Mouse (Mus musculus) monocyte, adult 59 days (primary cell): ENCODE measurements around the gene Gm13030. TPM values are rescaled to one million over a fixed set of nuclear protein-coding genes. Genes with fewer than 3 reads are reported as not detected.

Experiments used
- total RNA-seq, 2 experiments: library from RNA; stranded (reverse); gene quantifications; one replicate each; pipeline ENCODE4 v1.2.4; 2023

The Gm13030 gene
- total RNA-seq = not detected

GRCm38 (mm10) chr4:138873864-138874263, at the start of gene Gm13030:
Gm13030 (minus strand) TSS chr4:138873964.

GRCm38 (mm10) chr4:138913797-138914196, 40.0 kb upstream of the Gm13030 start, which contains the start of gene Otud3:
Otud3 (minus strand) TSS chr4:138913945.

GRCm38 (mm10) chr4:138877731-138878130, 4.0 kb upstream of the Gm13030 start, which contains the start of gene Pla2g2e:
Pla2g2e (plus strand) TSS chr4:138877942.

GRCm38 (mm10) chr4:138863344-138863998, 10.3 kb downstream of the Gm13030 start, which contains the start of gene Pla2g5:
Pla2g5 (minus strand) TSS chr4:138863482.

Other genes starting within 250 kb of the Gm13030 start
- not detected for gene Vwa5b1, start 238.1 kb downstream of the Gm13030 start, total RNA-seq
- gene Pla2g2c, start 149.2 kb downstream of the Gm13030 start, total RNA-seq = not detected
- not detected for gene Ubxn10, start 136.8 kb downstream of the Gm13030 start, total RNA-seq
- gene Pla2g2f, start 116.3 kb downstream of the Gm13030 start, total RNA-seq = not detected
- gene Pla2g2d, start 98.2 kb downstream of the Gm13030 start, total RNA-seq = 1 to 10 TPM; 3.2 to 3.5 TPM
- gene Pla2g5, start 10.5 kb downstream of the Gm13030 start, total RNA-seq = not detected
- gene Pla2g2e, start 4.0 kb upstream of the Gm13030 start, total RNA-seq = not detected
- gene Otud3, start 40.0 kb upstream of the Gm13030 start, total RNA-seq = 10 to 100 TPM; 10.3 to 11.5 TPM
- gene Rnf186, start 93.1 kb upstream of the Gm13030 start, total RNA-seq = not detected
- gene Tmco4, start 98.9 kb upstream of the Gm13030 start, total RNA-seq = 10 to 100 TPM; 21.9 to 23.0 TPM
- not detected for gene Htr6, start 201.6 kb upstream of the Gm13030 start, total RNA-seq
- gene Nbl1, start 219.0 kb upstream of the Gm13030 start, total RNA-seq = 1 to 10 TPM in 1 of 2 experiments, under 1 TPM in 1; 0.81 to 1.7 TPM